Mouse (Mus musculus) megakaryocyte, embryonic 14.5 days (primary cell): ENCODE results near the gene Asb15. TPM values are rescaled to one million over a fixed set of nuclear protein-coding genes. Genes with fewer than 3 reads are reported as not detected.

Experiments used
- H3K27me3 ChIP-seq: replicated peaks from 2 replicates; pipeline ENCODE3; 2012; ENCODE audit warnings: inconsistent platforms
- H3K36me3 ChIP-seq: replicated peaks from 2 replicates; pipeline ENCODE3; 2012; ENCODE audit warnings: low read length, inconsistent platforms, mixed read lengths
- H3K4me1 ChIP-seq: 2 replicates; pipeline ENCODE4 v1.6.1; 2012; ENCODE audit warnings: inconsistent platforms
- H3K4me3 ChIP-seq: replicated peaks from 2 replicates; pipeline ENCODE3; 2012; ENCODE audit warnings: moderate library complexity, mild to moderate bottlenecking, inconsistent platforms
- H3K9me3 ChIP-seq: 2 replicates; pipeline ENCODE4 v1.6.1; 2012; ENCODE audit warnings: inconsistent platforms
- FLI1 ChIP-seq: IDR thresholded peaks from 2 replicates; pipeline ENCODE4 v1.6.1; 2012; ENCODE audit warnings: low read length, inconsistent platforms, mixed read lengths
- GATA1 ChIP-seq: IDR thresholded peaks from 3 replicates; pipeline ENCODE4 v1.6.1; 2012; ENCODE audit warnings: mixed read lengths, low read length, inconsistent platforms, borderline replicate concordance
- polyA plus RNA-seq: library from polyadenylated mRNA; stranded (reverse); fragments of >175 nt; gene quantifications from 2 replicates; pipeline ENCODE4 v1.2.3, GENCODE M21; 2012; ENCODE audit warnings: low replicate concordance; ENCODE audit not compliant: insufficient read depth

Gene Asb15
- polyA plus RNA-seq, 1 experiment, result not detected

- Histone ChIP-seq H3K27me3 (no peaks in the 10 kb centered on the region), H3K4me3 (no peak overlapping the region)
Observed at GRCm38 (mm10) chr6:24602993-24603392, 75.0 kb downstream of the Asb15 start.

DNA sequence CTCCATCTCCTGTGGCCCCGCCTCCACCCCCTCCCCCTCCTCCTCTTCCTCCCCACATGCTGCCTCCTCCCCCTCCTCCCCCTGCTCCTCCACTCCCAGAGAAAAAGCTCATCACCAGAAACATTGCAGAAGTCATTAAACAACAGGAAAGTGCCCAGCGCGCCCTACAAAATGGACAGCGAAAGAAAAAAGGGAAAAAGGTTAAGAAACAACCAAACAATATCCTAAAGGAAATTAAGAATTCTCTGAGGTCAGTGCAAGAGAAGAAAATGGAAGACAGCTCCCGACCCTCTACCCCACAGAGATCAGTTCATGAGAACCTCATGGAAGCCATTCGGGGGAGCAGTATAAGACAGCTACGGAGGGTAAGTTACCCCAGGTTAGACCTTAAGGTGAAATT, 76.3 kb downstream of the Asb15 start:
- no peaks in the 10 kb centered on the region for H3K4me1 ChIP-seq
- TF ChIP-seq GATA1, result no peak
- TF ChIP-seq FLI1, result no peak
- no peaks in the 10 kb centered on the region for H3K27me3 ChIP-seq
- H3K9me3 ChIP-seq, result 0 out of 2 replicates have a peak, but pooled peaks cover 3% of the 10 kb centered on the region
- no peak overlapping the region for H3K4me3 ChIP-seq
- no peaks in the 10 kb centered on the region for H3K36me3 ChIP-seq

More at GRCm38 (mm10) chr6:24602993-24603392, 75.0 kb downstream of the Asb15 start:
- TF ChIP-seq GATA1, result no peak
- no peak for TF ChIP-seq FLI1
- Histone ChIP-seq H3K9me3 (0 out of 2 replicates have a peak, but pooled peaks cover 3% of the 10 kb centered on the region), H3K36me3 (no peaks in the 10 kb centered on the region), H3K4me1 (0 out of 2 replicates have a peak, but pooled peaks cover 2% of the 10 kb centered on the region)

DNA sequence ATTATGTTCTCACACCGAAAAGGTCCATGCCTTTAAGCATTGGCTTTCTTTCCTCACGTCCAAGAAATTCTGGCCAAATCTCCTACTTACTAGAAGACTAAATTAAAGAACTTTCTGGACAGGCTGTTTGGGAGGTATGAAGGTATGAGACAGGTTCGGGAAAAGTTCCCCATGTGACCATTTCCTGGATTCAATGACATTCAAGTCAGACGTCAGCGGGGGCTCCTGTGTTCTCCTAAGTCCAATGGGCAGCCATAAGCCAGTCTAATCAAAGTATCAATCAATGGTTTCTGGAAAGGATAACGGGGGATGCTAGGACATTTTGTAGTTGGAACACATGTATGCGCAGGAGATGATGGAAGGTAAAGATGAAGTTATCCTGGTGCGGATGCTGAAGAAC, 77.7 kb downstream of the Asb15 start:
- Histone ChIP-seq H3K4me1 (no peaks in the 10 kb centered on the region), H3K4me3 (no peak overlapping the region), H3K27me3 (no peaks in the 10 kb centered on the region), H3K36me3 (no peaks in the 10 kb centered on the region), H3K9me3 (0 out of 2 replicates have a peak, but pooled peaks cover 3% of the 10 kb centered on the region)
- TF ChIP-seq GATA1, result no peak
- no peak for TF ChIP-seq FLI1

DNA sequence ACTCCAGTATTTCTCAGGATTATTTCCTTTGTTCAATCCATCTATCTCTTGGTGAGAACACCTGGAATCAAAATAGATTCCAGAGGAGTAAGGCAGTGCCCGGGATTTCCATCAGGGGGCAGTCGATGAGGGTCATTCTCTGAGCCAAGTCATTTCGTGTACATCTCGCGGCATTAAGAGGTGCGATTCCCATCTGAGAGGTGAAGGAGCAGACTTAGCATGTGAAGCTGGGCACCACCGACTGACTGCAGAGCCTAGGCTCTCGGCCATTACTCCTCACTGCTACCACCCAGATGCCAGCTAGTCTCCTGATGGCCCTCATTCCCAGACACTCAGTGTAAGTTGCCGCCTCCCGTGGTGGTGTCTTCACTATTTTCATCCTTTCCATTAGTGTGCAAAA, 78.6 kb downstream of the Asb15 start:
- TF ChIP-seq GATA1 (no peak), FLI1 (no peak)
- Histone ChIP-seq H3K4me1 (no peaks in the 10 kb centered on the region), H3K36me3 (no peaks in the 10 kb centered on the region), H3K9me3 (0 out of 2 replicates have a peak, but pooled peaks cover 3% of the 10 kb centered on the region), H3K4me3 (no peak overlapping the region), H3K27me3 (no peaks in the 10 kb centered on the region)

GRCm38 (mm10) chr6:24607531-24607930, 79.6 kb downstream of the Asb15 start:
- TF ChIP-seq FLI1, result no peak
- no peak for TF ChIP-seq GATA1
- Histone ChIP-seq H3K36me3 (peaks cover 7% of the 10 kb centered on the region), H3K9me3 (0 out of 2 replicates have a peak, but pooled peaks cover 3% of the 10 kb centered on the region), H3K4me1 (no peaks in the 10 kb centered on the region), H3K27me3 (no peaks in the 10 kb centered on the region), H3K4me3 (no peak overlapping the region)

DNA sequence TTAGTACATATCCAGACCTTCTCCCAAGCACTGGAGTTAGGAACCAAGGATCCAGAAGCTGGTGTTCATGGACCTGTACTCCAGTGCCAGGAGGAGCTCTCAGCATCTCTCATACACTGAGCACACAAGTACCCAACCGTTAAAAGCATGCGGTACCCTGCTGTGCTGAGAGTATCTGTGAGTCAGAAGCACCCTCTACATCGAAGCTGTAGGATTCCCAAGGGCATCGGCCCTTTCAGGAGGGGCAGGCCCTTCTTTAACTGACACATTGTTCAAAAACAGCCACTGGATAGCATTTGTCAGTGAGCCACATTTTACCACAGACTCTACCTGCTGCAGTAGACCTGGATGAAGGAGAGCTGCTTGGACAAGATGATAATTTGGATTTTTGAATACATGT, 80.2 kb downstream of the Asb15 start:
- Histone ChIP-seq H3K36me3 (peaks cover 13% of the 10 kb centered on the region), H3K4me3 (no peak overlapping the region), H3K4me1 (no peaks in the 10 kb centered on the region), H3K27me3 (no peaks in the 10 kb centered on the region), H3K9me3 (0 out of 2 replicates have a peak, but pooled peaks cover 3% of the 10 kb centered on the region)
- TF ChIP-seq GATA1, result no peak
- TF ChIP-seq FLI1, result no peak

- Histone ChIP-seq H3K4me3 (no peak overlapping the region), H3K4me1 (no peaks in the 10 kb centered on the region), H3K27me3 (no peaks in the 10 kb centered on the region), H3K9me3 (0 out of 2 replicates have a peak, but pooled peaks cover 2% of the 10 kb centered on the region), H3K36me3 (peaks cover 18% of the 10 kb centered on the region)
- TF ChIP-seq FLI1, result no peak
- TF ChIP-seq GATA1, result no peak
Observed at GRCm38 (mm10) chr6:24608682-24609081, 80.7 kb downstream of the Asb15 start.

GRCm38 (mm10) chr6:24609531-24609930, 81.6 kb downstream of the Asb15 start:
- Histone ChIP-seq H3K4me1 (no peaks in the 10 kb centered on the region), H3K36me3 (peaks cover 26% of the 10 kb centered on the region), H3K9me3 (no peaks in the 10 kb centered on the region), H3K27me3 (no peaks in the 10 kb centered on the region), H3K4me3 (no peak overlapping the region)
- no peak for TF ChIP-seq GATA1
- TF ChIP-seq FLI1, result no peak

- H3K4me1 ChIP-seq, result no peaks in the 10 kb centered on the region
- no peak overlapping the region for H3K4me3 ChIP-seq
- H3K9me3 ChIP-seq, result no peaks in the 10 kb centered on the region
- H3K36me3 ChIP-seq, result peaks cover 34% of the 10 kb centered on the region
- H3K27me3 ChIP-seq, result no peaks in the 10 kb centered on the region
- TF ChIP-seq GATA1 (no peak), FLI1 (no peak)
Observed at GRCm38 (mm10) chr6:24610358-24610757, 82.4 kb downstream of the Asb15 start.

- Histone ChIP-seq H3K27me3 (no peaks in the 10 kb centered on the region), H3K36me3 (peaks cover 52% of the 10 kb centered on the region), H3K4me1 (no peaks in the 10 kb centered on the region), H3K4me3 (no peak overlapping the region), H3K9me3 (no peaks in the 10 kb centered on the region)
- no peak for TF ChIP-seq GATA1
- no peak for TF ChIP-seq FLI1
Observed at GRCm38 (mm10) chr6:24612074-24612755, 84.3 kb downstream of the Asb15 start.

DNA sequence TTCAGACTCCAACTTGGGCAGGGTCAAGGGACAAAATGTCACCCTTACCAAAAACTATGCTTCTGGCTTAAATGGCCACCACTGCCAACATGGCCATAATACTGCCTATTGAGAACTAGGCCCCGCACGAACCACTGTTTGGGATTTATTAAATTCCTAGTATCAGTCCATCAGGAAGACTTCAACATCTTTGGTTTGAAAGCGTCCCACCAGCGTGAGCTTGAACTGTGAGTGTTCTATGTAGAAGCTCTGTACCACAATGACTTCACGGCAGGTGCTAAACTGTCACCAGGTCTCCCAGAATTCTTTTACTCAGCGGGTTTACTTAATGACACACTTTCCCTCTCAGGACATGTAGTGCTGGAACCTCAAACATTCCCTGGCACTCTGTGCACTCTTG, 85.4 kb downstream of the Asb15 start:
- Histone ChIP-seq H3K27me3 (no peaks in the 10 kb centered on the region), H3K4me1 (no peaks in the 10 kb centered on the region), H3K36me3 (peaks cover 64% of the 10 kb centered on the region), H3K9me3 (no peaks in the 10 kb centered on the region), H3K4me3 (no peak overlapping the region)
- no peak for TF ChIP-seq FLI1
- TF ChIP-seq GATA1, result no peak
